Comparison of ENCODE assay signal across 8 mouse cellular contexts in genomic region chr1:45431922-45432321, GRCm38 (mm10).
A peak's percentile ranks its signal among the peaks of the same experiment; 100 is the strongest.
DNase-seq lines count a peak whose midpoint lies in the region; ATAC-seq and TF ChIP-seq lines count a peak whose summit lies in the region.

No protein-coding gene starts in this region.

- intact Hi-C loops in gastrocnemius, adult 2 months (cut with DNase I): loop anchor here (1.0 to 5.0 kb wide), 3 partner anchors 195 to 685 kb away; no protein-coding TSS in a partner anchor
- intact Hi-C loops in gastrocnemius, postnatal 14 days (cut with DNase I; ENCODE audit: low total_unique reads): loop anchor here (5.0 kb wide), 2 partner anchors 195 to 335 kb away; no protein-coding TSS in a partner anchor
- intact Hi-C loops in left cerebral cortex, postnatal 10 days (cut with DNase I): loop anchor here (5.0 kb wide), 2 partner anchors 195 to 335 kb away; no protein-coding TSS in a partner anchor

- TF ChIP-seq CTCF in gastrocnemius, adult 2 months (IDR thresholded peaks at IDR 0.05): peak; percentile 83
- peak; percentile 76 for TF ChIP-seq CTCF in hindbrain, postnatal 0 days (IDR thresholded peaks at IDR 0.05; ENCODE audit: low read depth)

- no peak overlapping the region for H3K9ac ChIP-seq in hindbrain, postnatal 0 days (replicated peaks; ENCODE audit: low read length)
- no peak overlapping the region for H3K9ac ChIP-seq in midbrain, embryonic 13.5 days (replicated peaks)

- no peak for DNase-seq in gastrocnemius, adult 2 months
- DNase-seq in gastrocnemius, postnatal 14 days: no peak
- peak; percentile 78 for DNase-seq in R1 (ENCODE audit: low read depth, low spot score)
- DNase-seq in fibroblast of lung, adult 2 months (ENCODE audit: low read depth): peak; percentile 54
- peak; percentile 79 for DNase-seq in hindbrain, postnatal 0 days (ENCODE audit: low spot score)
- peak; percentile 28 to 30 for DNase-seq in left cerebral cortex, postnatal 10 days (ENCODE audit: extremely low spot score in 1 of 2, low spot score in 2 of 2)
- DNase-seq in T-cell, adult 2 months (ENCODE audit: low spot score): no peak

- WGBS in hindbrain, postnatal 0 days: 17% methylated on average over 3 of the region's 3 CpGs
- 27% methylated on average over 3 of the region's 3 CpGs for WGBS in midbrain, embryonic 13.5 days

- no peaks in the 10 kb centered on the region for H3K9me3 ChIP-seq in hindbrain, postnatal 0 days (ENCODE audit: low read length)
- no peaks in the 10 kb centered on the region for H3K9me3 ChIP-seq in midbrain, embryonic 13.5 days

- peak; percentile 83 for ATAC-seq in hindbrain, postnatal 0 days
- ATAC-seq in midbrain, embryonic 13.5 days: peak; percentile 79

- H3K4me3 ChIP-seq in gastrocnemius, adult 2 months: no peak overlapping the region
- H3K4me3 ChIP-seq in hindbrain, postnatal 0 days (ENCODE audit: low read length): no peak overlapping the region
- no peak overlapping the region for H3K4me3 ChIP-seq in midbrain, embryonic 13.5 days (replicated peaks)

- H3K4me2 ChIP-seq in hindbrain, postnatal 0 days (ENCODE audit: low read depth, low read length): no peak overlapping the region
- H3K4me2 ChIP-seq in midbrain, embryonic 13.5 days (replicated peaks): no peak overlapping the region

- H3K27ac ChIP-seq in gastrocnemius, adult 2 months: no peak overlapping the region
- H3K27ac ChIP-seq in hindbrain, postnatal 0 days: no peak overlapping the region
- H3K27ac ChIP-seq in midbrain, embryonic 13.5 days: no peak overlapping the region

- no peaks in the 10 kb centered on the region for H3K4me1 ChIP-seq in hindbrain, postnatal 0 days (ENCODE audit: insufficient read depth, low read length)
- H3K4me1 ChIP-seq in midbrain, embryonic 13.5 days (replicated peaks): no peaks in the 10 kb centered on the region

- H3K36me3 ChIP-seq in hindbrain, postnatal 0 days (ENCODE audit: insufficient read depth, low read length): no peaks in the 10 kb centered on the region
- no peaks in the 10 kb centered on the region for H3K36me3 ChIP-seq in midbrain, embryonic 13.5 days

- H3K27me3 ChIP-seq in hindbrain, postnatal 0 days (ENCODE audit: insufficient read depth, low read length): no peaks in the 10 kb centered on the region
- no peaks in the 10 kb centered on the region for H3K27me3 ChIP-seq in midbrain, embryonic 13.5 days

Comparison
In these comparisons a context has a peak if more than half of its experiments do, and no peak if none do; other contexts are left out.
1. DNase-seq: peak in R1 (single experiment), fibroblast of lung, adult 2 months (single experiment), hindbrain, postnatal 0 days (single experiment) and left cerebral cortex, postnatal 10 days (2 of 2); none in gastrocnemius, adult 2 months (single experiment), gastrocnemius, postnatal 14 days (single experiment) and T-cell, adult 2 months (single experiment).